Mouse (Mus musculus) neural tube, embryonic 14.5 days (tissue): ENCODE results near the gene Rec8. TPM values are rescaled to one million over a fixed set of nuclear protein-coding genes. Genes with fewer than 3 reads are reported as not detected.

Experiments
- ATAC-seq: fragments of 200-750 bp; cut with Nextera tagmentation; 2 replicates; pipeline ENCODE4 v1.8.0; 2017; ENCODE audit warnings: low read depth, mild to moderate bottlenecking, moderate TSS enrichment, moderate library complexity
- H3K27ac ChIP-seq: fragments of 300-500 bp; sonication (generic); 2 replicates; pipeline ENCODE4 v1.5.1; 2014; ENCODE audit warnings: low read depth, mild to moderate bottlenecking, control low read depth, low read length, moderate library complexity, mixed read lengths
- H3K27me3 ChIP-seq: fragments of 300-500 bp; sonication (generic); 2 replicates; pipeline ENCODE4 v1.6.1; 2014; ENCODE audit warnings: low read length; ENCODE audit not compliant: control insufficient read depth, insufficient read depth
- H3K36me3 ChIP-seq: fragments of 300-500 bp; sonication (generic); 2 replicates; pipeline ENCODE4 v1.6.1; 2014; ENCODE audit warnings: low read length, mixed read lengths; ENCODE audit not compliant: control insufficient read depth, insufficient read depth
- H3K4me1 ChIP-seq: fragments of 300-500 bp; sonication (generic); 2 replicates; pipeline ENCODE4 v1.6.1; 2014; ENCODE audit warnings: low read length; ENCODE audit not compliant: control insufficient read depth, insufficient read depth
- H3K4me2 ChIP-seq: fragments of 300-500 bp; sonication (generic); 2 replicates; pipeline ENCODE4 v1.6.1; 2014; ENCODE audit warnings: mild to moderate bottlenecking, low read depth, low read length, control low read depth
- H3K4me3 ChIP-seq: fragments of 300-500 bp; sonication (generic); 2 replicates; pipeline ENCODE4 v1.5.1; 2014; ENCODE audit warnings: low read depth, low read length, control low read depth, mixed read lengths
- H3K9ac ChIP-seq: fragments of 300-500 bp; sonication (generic); replicated peaks from 2 replicates; pipeline ENCODE4 v1.6.1; 2014; ENCODE audit warnings: low read depth, mild to moderate bottlenecking, control low read depth, low read length, mixed read lengths
- H3K9me3 ChIP-seq: fragments of 300-500 bp; sonication (generic); 2 replicates; pipeline ENCODE4 v1.6.1; 2016; ENCODE audit warnings: low read length; ENCODE audit not compliant: control insufficient read depth
- WGBS: fragments of 180-500 bp; shearing (Covaris S2); extraction: QIAGEN DNeasy Blood & Tissue Kit; methylation state at CpG from one replicate; pipeline ENCODE4 v1.1.7; 2014; 5-methylcytosine and 5-hydroxymethylcytosine counted together
- polyA plus RNA-seq: library from polyadenylated mRNA; unstranded; fragments of >200 nt; fragmentation: Nextera tagmentation; extraction: Ambion mirVana; gene quantifications from 2 replicates; pipeline ENCODE4 v1.2.1, GENCODE M21; 2014

Gene Rec8
- polyA plus RNA-seq, 1 experiment from 2014 or later, result 9.3 TPM

DNA sequence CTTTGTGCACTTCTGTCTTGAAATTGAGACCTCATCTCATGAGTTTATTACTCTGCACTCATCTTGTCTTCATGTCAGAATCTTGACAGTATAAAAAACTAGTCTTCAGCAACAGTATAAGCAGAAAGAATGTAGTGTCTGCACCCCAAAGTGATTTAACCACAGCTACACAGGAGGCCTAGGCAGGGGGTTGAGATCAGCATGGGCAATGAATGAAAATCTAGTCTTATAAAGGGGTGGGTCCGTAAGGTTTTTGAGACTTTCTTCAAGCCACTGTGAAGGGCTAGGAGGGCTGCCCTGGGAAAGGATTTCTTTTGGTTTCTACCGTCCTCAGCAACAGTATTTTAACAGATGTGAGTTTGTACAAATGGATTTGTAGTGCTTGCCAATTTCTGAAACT, 42.8 kb downstream of the Rec8 start:
- H3K4me3 ChIP-seq, result peak overlapping the region; percentile 54
- H3K9me3 ChIP-seq, result no peaks in the 10 kb centered on the region
- no peaks in the 10 kb centered on the region for H3K27me3 ChIP-seq
- H3K9ac ChIP-seq, result no peak overlapping the region
- H3K27ac ChIP-seq, result no peak overlapping the region
- H3K36me3 ChIP-seq, result peaks cover 14% of the 10 kb centered on the region
- H3K4me2 ChIP-seq, result peak overlapping the region; percentile 42
- peak; percentile 10; the same call in 1 of the 2 replicates for ATAC-seq
- 45% methylated on average over 2 of the region's 2 CpGs for WGBS
- peaks cover 9% of the 10 kb centered on the region; the same call in 1 of the 2 replicates for H3K4me1 ChIP-seq

DNA sequence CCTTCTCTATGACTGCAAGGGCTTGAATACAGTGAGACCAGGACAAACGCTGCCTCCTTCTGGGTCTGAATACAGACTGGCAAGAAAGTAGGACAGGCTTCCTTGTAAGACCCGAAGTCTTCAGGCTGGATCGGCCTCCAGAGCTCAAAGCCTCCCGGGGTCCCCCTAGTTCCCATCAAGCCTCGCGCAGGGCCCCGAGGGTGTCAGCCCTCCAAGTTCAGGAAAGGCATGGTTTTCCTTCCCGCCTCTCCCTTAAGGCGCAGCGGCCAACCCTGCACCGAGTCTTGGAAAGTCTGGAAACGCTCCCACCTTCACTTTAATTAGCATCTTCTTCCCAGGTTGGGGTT, 53.6 kb downstream of the Rec8 start:
- Histone ChIP-seq H3K9me3 (no peaks in the 10 kb centered on the region), H3K4me2 (peak overlapping the region; percentile 57), H3K27ac (peak overlapping the region; percentile 83), H3K36me3 (peaks cover 5% of the 10 kb centered on the region), H3K4me3 (peak overlapping the region; percentile 67), H3K27me3 (no peaks in the 10 kb centered on the region), H3K4me1 (peaks cover 12% of the 10 kb centered on the region), H3K9ac (peak overlapping the region; percentile 59)
- ATAC-seq, result peak; percentile 67
- under 1% methylated on average over 12 of the region's 12 CpGs for WGBS

DNA sequence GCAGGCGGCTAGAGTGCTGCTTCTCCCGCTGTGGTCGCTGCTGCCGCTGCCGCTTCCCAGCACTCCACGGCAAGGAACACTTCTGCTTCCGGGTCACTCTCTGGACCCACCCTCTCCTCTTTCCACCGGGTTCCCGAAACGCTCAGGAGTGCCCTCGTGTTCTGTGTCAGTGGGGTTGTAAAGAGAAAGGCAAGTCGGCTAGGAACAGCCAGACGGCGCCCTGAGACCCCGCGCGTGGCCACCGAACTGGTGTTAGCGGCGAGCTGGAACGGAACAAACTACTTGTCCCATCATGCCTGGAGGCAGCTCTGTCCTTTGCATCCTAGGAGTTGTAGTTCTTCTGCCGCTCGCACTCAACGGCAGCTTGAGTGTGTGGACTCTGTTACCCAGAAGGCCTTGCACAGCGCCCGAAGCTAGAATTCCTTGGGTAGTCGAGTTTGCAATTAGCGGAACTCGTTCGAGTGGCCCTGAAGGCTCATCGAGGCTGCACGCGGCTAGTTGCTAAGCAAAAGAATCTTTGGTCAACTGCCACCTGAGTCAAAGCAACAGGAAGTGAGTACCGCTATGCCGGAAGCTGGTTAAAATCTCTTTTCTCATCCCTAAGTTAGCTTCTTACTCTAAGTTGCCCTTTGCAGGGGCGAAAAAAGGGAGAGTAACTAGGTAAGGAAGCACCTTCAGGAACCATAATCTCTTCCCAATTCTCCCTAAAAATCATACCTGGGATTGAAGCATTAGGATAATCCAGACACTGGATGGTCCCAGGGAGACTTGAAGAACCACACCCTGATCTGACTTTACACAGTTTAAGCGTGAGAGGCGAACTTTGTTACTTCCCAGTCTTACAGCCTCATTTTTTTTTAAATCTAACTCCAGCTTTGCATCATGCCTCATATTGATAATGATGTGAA, 54.2 kb downstream of the Rec8 start, which contains the start of the genes Gmpr2 and Nedd8:
TSS of gene Gmpr2 (plus strand) at position 109 of the 908 bp plus-strand sequence.
TSS of gene Nedd8 (minus strand) at position 292 of the 908 bp plus-strand sequence.
- H3K36me3 ChIP-seq, result peaks cover 10% of the 10 kb centered on the region
- peak within 1 kb of the TSS; percentile 83 for H3K27ac ChIP-seq
- peak within 1 kb of the TSS; percentile 59 for H3K9ac ChIP-seq
- ATAC-seq, result peak; percentile 98
- H3K9me3 ChIP-seq, result no peaks in the 10 kb centered on the region
- WGBS, result under 1% methylated on average over 38 of the region's 38 CpGs
- no peaks in the 10 kb centered on the region for H3K27me3 ChIP-seq
- H3K4me1 ChIP-seq, result peaks cover 12% of the 10 kb centered on the region
- H3K4me3 ChIP-seq, result peak within 1 kb of the TSS; percentile 67
- peak within 1 kb of the TSS; percentile 57 for H3K4me2 ChIP-seq

DNA sequence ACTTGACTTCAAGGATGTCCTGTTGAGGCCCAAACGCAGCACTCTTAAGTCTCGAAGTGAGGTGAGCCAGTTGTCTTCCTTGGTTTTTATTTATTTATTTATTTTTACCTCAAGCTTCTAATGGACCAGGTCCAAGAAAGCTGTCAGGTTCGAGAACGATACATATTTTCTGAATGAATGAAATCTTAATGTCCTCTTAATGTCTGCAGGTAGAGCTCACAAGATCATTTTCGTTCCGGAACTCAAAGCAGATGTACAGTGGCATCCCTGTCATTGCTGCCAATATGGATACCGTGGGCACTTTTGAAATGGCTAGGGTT, 54.9 kb downstream of the Rec8 start:
- Histone ChIP-seq H3K9me3 (no peaks in the 10 kb centered on the region), H3K36me3 (peaks cover 14% of the 10 kb centered on the region), H3K4me1 (peaks cover 12% of the 10 kb centered on the region), H3K4me3 (peak overlapping the region; percentile 67), H3K4me2 (peak overlapping the region; percentile 57), H3K9ac (no peak overlapping the region; the same call in 1 of the 2 replicates), H3K27ac (no peak overlapping the region), H3K27me3 (no peaks in the 10 kb centered on the region)
- no peak for ATAC-seq
- 82% methylated on average over 7 of the region's 7 CpGs for WGBS

Other genes with a start within 250 kb of the Rec8 start
- gene Dhrs4, start 139.3 kb upstream of the Rec8 start, polyA plus RNA-seq, result 7.6 and 16.7 TPM in 2 replicates
- gene Carmil3, start 127.4 kb upstream of the Rec8 start, polyA plus RNA-seq, result 28.5 and 46.2 TPM in 2 replicates
- 13.3 and 16.3 TPM in 2 replicates for gene Cpne6, start 107.6 kb upstream of the Rec8 start, polyA plus RNA-seq
- gene Nrl, start 93.1 kb upstream of the Rec8 start, polyA plus RNA-seq, result 0.13 and 0.20 TPM in 2 replicates
- 17.6 and 19.5 TPM in 2 replicates for gene Pck2, start 77.8 kb upstream of the Rec8 start, polyA plus RNA-seq
- 112 and 114 TPM in 2 replicates for gene Dcaf11, start 58.0 kb upstream of the Rec8 start, polyA plus RNA-seq
- gene A730061H03Rik, start 57.6 kb upstream of the Rec8 start, polyA plus RNA-seq, result 1.5 TPM in 1 of 2 replicates, not detected in the other
- 0.58 TPM in 1 of 2 replicates, not detected in the other for gene Fitm1, start 42.4 kb upstream of the Rec8 start, polyA plus RNA-seq
- gene Psme1, start 39.9 kb upstream of the Rec8 start, polyA plus RNA-seq, result 200 and 226 TPM in 2 replicates
- gene Emc9, start 32.7 kb upstream of the Rec8 start, polyA plus RNA-seq, result 38.9 and 48.8 TPM in 2 replicates
- 162 and 184 TPM in 2 replicates for gene Psme2, start 26.9 kb upstream of the Rec8 start, polyA plus RNA-seq
- 12.3 and 18.8 TPM in 2 replicates for gene Rnf31, start 26.3 kb upstream of the Rec8 start, polyA plus RNA-seq
- gene Irf9, start 14.5 kb upstream of the Rec8 start, polyA plus RNA-seq, result 6.6 and 8.6 TPM in 2 replicates
- 109 and 110 TPM in 2 replicates for gene Ipo4, start 17.9 kb downstream of the Rec8 start, polyA plus RNA-seq
- 2.9 TPM in 2 replicates for gene Gm49378, start 19.9 kb downstream of the Rec8 start, polyA plus RNA-seq
- gene Tm9sf1, start 25.8 kb downstream of the Rec8 start, polyA plus RNA-seq, result 55.9 and 66.9 TPM in 2 replicates
- 0.24 TPM in 1 of 2 replicates, not detected in the other for gene Tssk4, start 32.1 kb downstream of the Rec8 start, polyA plus RNA-seq
- 69.0 and 75.5 TPM in 2 replicates for gene Mdp1, start 42.5 kb downstream of the Rec8 start, polyA plus RNA-seq
- 42.5 and 43.7 TPM in 2 replicates for gene Gmpr2, start 53.9 kb downstream of the Rec8 start, polyA plus RNA-seq
- gene Nedd8, start 54.1 kb downstream of the Rec8 start, polyA plus RNA-seq, result 550 and 603 TPM in 2 replicates
- gene Tinf2, start 63.8 kb downstream of the Rec8 start, polyA plus RNA-seq, result 28.3 and 28.6 TPM in 2 replicates
- 0.11 and 0.33 TPM in 2 replicates for gene Tgm1, start 95.9 kb downstream of the Rec8 start, polyA plus RNA-seq
- gene Rabggta, start 104.2 kb downstream of the Rec8 start, polyA plus RNA-seq, result 47.1 and 59.2 TPM in 2 replicates
- gene Dhrs1, start 127.7 kb downstream of the Rec8 start, polyA plus RNA-seq, result 73.6 and 75.5 TPM in 2 replicates
- gene Nop9, start 127.7 kb downstream of the Rec8 start, polyA plus RNA-seq, result 27.4 and 30.1 TPM in 2 replicates
- gene Cideb, start 140.4 kb downstream of the Rec8 start, polyA plus RNA-seq, result not detected in 2 replicates
- gene Ltb4r2, start 143.4 kb downstream of the Rec8 start, polyA plus RNA-seq, result 0.27 and 0.59 TPM in 2 replicates
- gene Ltb4r1, start 147.9 kb downstream of the Rec8 start, polyA plus RNA-seq, result 0.19 and 0.24 TPM in 2 replicates
- 1.9 and 3.9 TPM in 2 replicates for gene Adcy4, start 166.1 kb downstream of the Rec8 start, polyA plus RNA-seq
- 1.9 and 2.2 TPM in 2 replicates for gene Ripk3, start 170.8 kb downstream of the Rec8 start, polyA plus RNA-seq
- 5.5 and 10.4 TPM in 2 replicates for gene Nfatc4, start 205.1 kb downstream of the Rec8 start, polyA plus RNA-seq
- 5.8 and 10.2 TPM in 2 replicates for gene Nynrin, start 236.0 kb downstream of the Rec8 start, polyA plus RNA-seq